Mouse (Mus musculus): ENCODE results near the gene Fbxw16. TPM values are rescaled to one million over a fixed set of nuclear protein-coding genes. Genes with fewer than 3 reads are reported as not detected.

Fbxw16 gene
- polyA plus RNA-seq (2012; fragmentation: generic; extraction: Trizol) = not detected

GRCm38 (mm10) chr9:109449040-109449439 is at the start of gene Fbxw16:
Fbxw16 (minus strand) TSS chr9:109449140.

DNA sequence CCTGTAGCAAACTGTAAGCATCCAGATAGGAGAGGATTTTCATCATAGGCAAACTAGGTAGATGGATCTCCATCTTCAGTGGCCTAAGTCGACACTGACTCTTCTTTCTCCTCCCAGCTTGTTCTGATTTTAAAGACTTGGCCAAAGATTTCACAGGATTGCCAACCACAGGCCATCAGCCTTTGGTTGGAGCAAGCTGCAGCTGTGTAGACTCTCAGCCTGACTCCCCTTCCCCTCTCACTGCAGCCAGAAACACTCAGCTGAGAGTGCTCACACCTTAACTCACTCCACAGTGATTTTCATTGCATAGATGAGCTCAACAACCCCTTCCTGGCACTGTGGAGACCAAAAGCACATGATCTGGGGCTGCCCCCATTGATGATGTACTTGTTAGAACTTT is 46.8 kb upstream of the Fbxw16 start, which contains the start of gene Fbxw19:
Gene Fbxw19, minus strand, starts transcription at position 101 of the 400 bp plus-strand sequence.

GRCm38 (mm10) chr9:109404196-109404595 is 44.7 kb downstream of the Fbxw16 start, which contains the start of gene Fbxw22:
Fbxw22 (minus strand) TSS chr9:109404296.

Other genes with a start within 250 kb of the Fbxw16 start
- not detected for gene Fbxw20, start 214.4 kb downstream of the Fbxw16 start, polyA plus RNA-seq (2012; fragmentation: generic; extraction: Trizol)
- gene Fbxw14, start 161.5 kb downstream of the Fbxw16 start, polyA plus RNA-seq (2012; fragmentation: generic; extraction: Trizol) = not detected
- gene Fbxw28, start 109.5 kb downstream of the Fbxw16 start, polyA plus RNA-seq (2012; fragmentation: generic; extraction: Trizol) = not detected
- gene Fbxw22, start 44.8 kb downstream of the Fbxw16 start, polyA plus RNA-seq (2012; fragmentation: generic; extraction: Trizol) = not detected
- not detected for gene Fbxw19, start 46.7 kb upstream of the Fbxw16 start, polyA plus RNA-seq (2012; fragmentation: generic; extraction: Trizol)
- not detected for gene Fbxw15, start 119.1 kb upstream of the Fbxw16 start, polyA plus RNA-seq (2012; fragmentation: generic; extraction: Trizol)
- gene Fbxw24, start 176.9 kb upstream of the Fbxw16 start, polyA plus RNA-seq (2012; fragmentation: generic; extraction: Trizol) = not detected
- gene Fbxw25, start 215.5 kb upstream of the Fbxw16 start, polyA plus RNA-seq (2012; fragmentation: generic; extraction: Trizol) = not detected

Measured in C3H10T1/2 (cell line).